Mouse (Mus musculus): Measurements from ENCODE around the gene Ccdc171. TPM values are rescaled to one million over a fixed set of nuclear protein-coding genes. Genes with fewer than 3 reads are reported as not detected.
"Not testable (repeated sequence)": the region's sequence is repeated elsewhere in the genome, so short reads cannot be mapped to it uniquely, and the experiment has no call there.

The Ccdc171 gene
- polyA plus RNA-seq, 1 experiment from 2014 or later: 2.4 TPM

GRCm38 (mm10) chr4:83661519-83662271 is 136.3 kb downstream of the Ccdc171 start:
- Histone ChIP-seq H3K4me1 (no peaks in the 10 kb centered on the region), H3K4me3 (no peak overlapping the region), H3K27ac (no peak overlapping the region), H3K9ac (no peak overlapping the region), H3K27me3 (replicated peaks) (no peaks in the 10 kb centered on the region), H3K4me2 (no peak overlapping the region), H3K36me3 (no peaks in the 10 kb centered on the region), H3K9me3 (replicated peaks) (no peaks in the 10 kb centered on the region)
- no peak for ATAC-seq
- 88% methylated on average over 1 of the region's 1 CpGs for WGBS (ENCODE audit: insufficient replicate concordance)

GRCm38 (mm10) chr4:83662301-83662700 is 137.0 kb downstream of the Ccdc171 start:
- no peak for ATAC-seq
- Histone ChIP-seq H3K4me1 (no peaks in the 10 kb centered on the region), H3K9ac (no peak overlapping the region), H3K27me3 (replicated peaks) (no peaks in the 10 kb centered on the region), H3K27ac (no peak overlapping the region), H3K9me3 (replicated peaks) (no peaks in the 10 kb centered on the region), H3K36me3 (no peaks in the 10 kb centered on the region), H3K4me3 (no peak overlapping the region), H3K4me2 (no peak overlapping the region)
- WGBS (ENCODE audit: insufficient replicate concordance): 51% methylated on average over 4 of the region's 4 CpGs

GRCm38 (mm10) chr4:83669552-83669951 is 144.2 kb downstream of the Ccdc171 start:
- H3K9ac ChIP-seq: no peak overlapping the region
- WGBS (ENCODE audit: insufficient replicate concordance): 27% methylated on average over 2 of the region's 2 CpGs
- H3K27ac ChIP-seq: no peak overlapping the region
- no peaks in the 10 kb centered on the region for H3K9me3 ChIP-seq (replicated peaks)
- no peaks in the 10 kb centered on the region for H3K4me1 ChIP-seq
- no peak for ATAC-seq
- no peak overlapping the region for H3K4me2 ChIP-seq
- H3K27me3 ChIP-seq (replicated peaks): no peaks in the 10 kb centered on the region
- no peak overlapping the region for H3K4me3 ChIP-seq
- H3K36me3 ChIP-seq: no peaks in the 10 kb centered on the region

- ATAC-seq; H3K27me3 ChIP-seq (replicated peaks); H3K4me3 ChIP-seq; H3K27ac ChIP-seq; H3K9me3 ChIP-seq (replicated peaks); H3K9ac ChIP-seq; H3K36me3 ChIP-seq; H3K4me1 ChIP-seq; H3K4me2 ChIP-seq: not testable (repeated sequence)
- WGBS (ENCODE audit: insufficient replicate concordance): 75% methylated on average over 4 of the region's 4 CpGs
These were observed 150.0 kb downstream of the Ccdc171 start for GRCm38 (mm10) chr4:83675308-83675707.

- Histone ChIP-seq H3K36me3 (no peaks in the 10 kb centered on the region), H3K4me1 (no peaks in the 10 kb centered on the region), H3K9ac (no peak overlapping the region), H3K27ac (no peak overlapping the region), H3K4me2 (no peak overlapping the region), H3K9me3 (replicated peaks) (no peaks in the 10 kb centered on the region), H3K27me3 (replicated peaks) (no peaks in the 10 kb centered on the region), H3K4me3 (no peak overlapping the region)
- 71% methylated on average over 4 of the region's 4 CpGs for WGBS (ENCODE audit: insufficient replicate concordance)
- no peak for ATAC-seq
These were observed 151.1 kb downstream of the Ccdc171 start for GRCm38 (mm10) chr4:83676444-83676843.

- H3K27me3 ChIP-seq (replicated peaks): no peaks in the 10 kb centered on the region
- H3K9ac ChIP-seq: no peak overlapping the region
- H3K27ac ChIP-seq: no peak overlapping the region
- no peak overlapping the region for H3K4me3 ChIP-seq
- WGBS (ENCODE audit: insufficient replicate concordance): 84% methylated on average over 14 of the region's 14 CpGs
- H3K4me2 ChIP-seq: no peak overlapping the region
- no peaks in the 10 kb centered on the region for H3K36me3 ChIP-seq
- no peak for ATAC-seq
- no peaks in the 10 kb centered on the region for H3K4me1 ChIP-seq
- H3K9me3 ChIP-seq (replicated peaks): no peaks in the 10 kb centered on the region
These were observed 155.7 kb downstream of the Ccdc171 start for GRCm38 (mm10) chr4:83681081-83681480.

- Histone ChIP-seq H3K9me3 (replicated peaks) (no peaks in the 10 kb centered on the region), H3K36me3 (no peaks in the 10 kb centered on the region), H3K4me2 (no peak overlapping the region), H3K27me3 (replicated peaks) (no peaks in the 10 kb centered on the region), H3K4me1 (no peaks in the 10 kb centered on the region), H3K27ac (no peak overlapping the region), H3K9ac (no peak overlapping the region), H3K4me3 (no peak overlapping the region)
- no peak for ATAC-seq
- WGBS (ENCODE audit: insufficient replicate concordance): 71% methylated on average over 7 of the region's 7 CpGs
These were observed 157.5 kb downstream of the Ccdc171 start for GRCm38 (mm10) chr4:83682866-83683265.

- Histone ChIP-seq H3K9me3 (replicated peaks) (no peaks in the 10 kb centered on the region), H3K36me3 (no peaks in the 10 kb centered on the region), H3K4me2 (no peak overlapping the region), H3K9ac (no peak overlapping the region), H3K4me3 (no peak overlapping the region), H3K27ac (no peak overlapping the region), H3K4me1 (no peaks in the 10 kb centered on the region), H3K27me3 (replicated peaks) (no peaks in the 10 kb centered on the region)
- WGBS (ENCODE audit: insufficient replicate concordance): 54% methylated on average over 3 of the region's 3 CpGs
- ATAC-seq: no peak
These were observed 174.8 kb downstream of the Ccdc171 start for GRCm38 (mm10) chr4:83700190-83700589.

GRCm38 (mm10) chr4:83716996-83717395 is 191.7 kb downstream of the Ccdc171 start:
- Histone ChIP-seq H3K36me3 (no peaks in the 10 kb centered on the region), H3K9me3 (replicated peaks) (no peaks in the 10 kb centered on the region), H3K4me2 (no peak overlapping the region), H3K27me3 (replicated peaks) (no peaks in the 10 kb centered on the region), H3K27ac (no peak overlapping the region), H3K4me1 (no peaks in the 10 kb centered on the region), H3K4me3 (no peak overlapping the region), H3K9ac (no peak overlapping the region)
- WGBS (ENCODE audit: insufficient replicate concordance): 71% methylated on average over 1 of the region's 1 CpGs
- ATAC-seq: no peak

GRCm38 (mm10) chr4:83719816-83720215 is 194.5 kb downstream of the Ccdc171 start:
- Histone ChIP-seq H3K4me2 (no peak overlapping the region), H3K9ac (no peak overlapping the region), H3K4me3 (no peak overlapping the region), H3K27me3 (replicated peaks) (no peaks in the 10 kb centered on the region), H3K9me3 (replicated peaks) (no peaks in the 10 kb centered on the region), H3K4me1 (no peaks in the 10 kb centered on the region), H3K36me3 (no peaks in the 10 kb centered on the region), H3K27ac (no peak overlapping the region)
- WGBS (ENCODE audit: insufficient replicate concordance): 72% methylated on average over 11 of the region's 11 CpGs
- no peak for ATAC-seq

GRCm38 (mm10) chr4:83725136-83725535 is 199.8 kb downstream of the Ccdc171 start:
- Histone ChIP-seq H3K9ac (no peak overlapping the region), H3K4me2 (no peak overlapping the region), H3K27me3 (replicated peaks) (no peaks in the 10 kb centered on the region), H3K4me3 (no peak overlapping the region), H3K4me1 (no peaks in the 10 kb centered on the region), H3K9me3 (replicated peaks) (no peaks in the 10 kb centered on the region), H3K27ac (no peak overlapping the region), H3K36me3 (no peaks in the 10 kb centered on the region)
- no peak for ATAC-seq
- WGBS (ENCODE audit: insufficient replicate concordance): 15% methylated on average over 2 of the region's 2 CpGs

GRCm38 (mm10) chr4:83739137-83739890 is 214.0 kb downstream of the Ccdc171 start:
- H3K36me3 ChIP-seq: no peaks in the 10 kb centered on the region
- no peaks in the 10 kb centered on the region for H3K9me3 ChIP-seq (replicated peaks)
- H3K27me3 ChIP-seq (replicated peaks): no peaks in the 10 kb centered on the region
- H3K4me1 ChIP-seq: peaks cover 4% of the 10 kb centered on the region; the same call in 1 of the 2 replicates
- no peak overlapping the region for H3K4me2 ChIP-seq
- H3K4me3 ChIP-seq: no peak overlapping the region
- no peak overlapping the region for H3K9ac ChIP-seq
- 80% methylated on average over 9 of the region's 9 CpGs for WGBS (ENCODE audit: insufficient replicate concordance)
- H3K27ac ChIP-seq: no peak overlapping the region
- ATAC-seq: no peak

All from liver, embryonic 12.5 days (tissue).